Mouse (Mus musculus) neural tube, embryonic 15.5 days (tissue): ENCODE measurements around the gene Sgms2. TPM values are rescaled to one million over a fixed set of nuclear protein-coding genes. Genes with fewer than 3 reads are reported as not detected.

ENCODE experiments used
- ATAC-seq: fragments of 200-750 bp; cut with Nextera tagmentation; 2 replicates; pipeline ENCODE4 v1.8.0; 2017; ENCODE audit warnings: mild to moderate bottlenecking, moderate TSS enrichment, moderate library complexity; ENCODE audit not compliant: low FRiP score
- H3K27ac ChIP-seq: fragments of 300-500 bp; sonication (generic); replicated peaks from 2 replicates; pipeline ENCODE4 v1.5.1; 2015; ENCODE audit warnings: mild to moderate bottlenecking, inconsistent platforms
- H3K27me3 ChIP-seq: fragments of 300-500 bp; sonication (generic); replicated peaks from 2 replicates; pipeline ENCODE4 v1.6.1; 2015; ENCODE audit warnings: inconsistent platforms
- H3K36me3 ChIP-seq: fragments of 300-500 bp; sonication (generic); 2 replicates; pipeline ENCODE4 v1.6.1; 2015; ENCODE audit warnings: inconsistent platforms
- H3K4me1 ChIP-seq: fragments of 300-500 bp; sonication (generic); 2 replicates; pipeline ENCODE4 v1.6.1; 2015; ENCODE audit warnings: inconsistent platforms
- H3K4me2 ChIP-seq: fragments of 300-500 bp; sonication (generic); 2 replicates; pipeline ENCODE4 v1.6.1; 2015; ENCODE audit warnings: inconsistent platforms, mild to moderate bottlenecking, moderate library complexity
- H3K4me3 ChIP-seq: fragments of 300-500 bp; sonication (generic); replicated peaks from 2 replicates; pipeline ENCODE4 v1.5.1; 2015; ENCODE audit warnings: mild to moderate bottlenecking, inconsistent platforms
- H3K9ac ChIP-seq: fragments of 300-500 bp; sonication (generic); replicated peaks from 2 replicates; pipeline ENCODE4 v1.6.1; 2015; ENCODE audit warnings: mild to moderate bottlenecking, inconsistent platforms
- H3K9me3 ChIP-seq: fragments of 300-500 bp; sonication (generic); replicated peaks from 2 replicates; pipeline ENCODE4 v1.6.1; 2016; ENCODE audit warnings: inconsistent platforms
- WGBS: fragments of 180-500 bp; shearing (Covaris S2); methylation state at CpG from one replicate; pipeline ENCODE4 v1.1.7; 2015; ENCODE audit warnings: mixed read lengths; 5-methylcytosine and 5-hydroxymethylcytosine counted together
- polyA plus RNA-seq: library from polyadenylated mRNA; unstranded; fragments of >200 nt; fragmentation: Nextera tagmentation; extraction: Ambion mirVana; gene quantifications from 2 replicates; pipeline ENCODE4 v1.2.1, GENCODE M21; 2015

The Sgms2 gene
- polyA plus RNA-seq, 1 experiment from 2014 or later = 1.8 TPM

GRCm38 (mm10) chr3:131481976-131482712, 9.1 kb downstream of the Sgms2 start:
- H3K27me3 ChIP-seq = peaks cover 3% of the 10 kb centered on the region
- ATAC-seq = 0 out of 2 replicates have a peak, but pooled peaks have one; percentile 31
- no peak overlapping the region for H3K27ac ChIP-seq
- peaks cover 8% of the 10 kb centered on the region for H3K4me1 ChIP-seq
- no peak overlapping the region for H3K9ac ChIP-seq
- no peak overlapping the region for H3K4me2 ChIP-seq
- H3K36me3 ChIP-seq = no peaks in the 10 kb centered on the region
- no peak overlapping the region for H3K4me3 ChIP-seq
- 38% methylated on average over 17 of the region's 17 CpGs for WGBS
- no peaks in the 10 kb centered on the region for H3K9me3 ChIP-seq

GRCm38 (mm10) chr3:131480659-131481058, 10.6 kb downstream of the Sgms2 start:
- H3K27ac ChIP-seq = no peak overlapping the region
- H3K4me3 ChIP-seq = no peak overlapping the region
- no peak overlapping the region for H3K9ac ChIP-seq
- H3K9me3 ChIP-seq = no peaks in the 10 kb centered on the region
- no peaks in the 10 kb centered on the region for H3K27me3 ChIP-seq
- no peaks in the 10 kb centered on the region for H3K36me3 ChIP-seq
- H3K4me1 ChIP-seq = peaks cover 8% of the 10 kb centered on the region
- H3K4me2 ChIP-seq = no peak overlapping the region
- WGBS = 53% methylated on average over 3 of the region's 3 CpGs
- ATAC-seq = no peak

- WGBS = 88% methylated on average over 3 of the region's 3 CpGs
- no peaks in the 10 kb centered on the region for H3K27me3 ChIP-seq
- no peaks in the 10 kb centered on the region for H3K36me3 ChIP-seq
- H3K9ac ChIP-seq = no peak overlapping the region
- H3K27ac ChIP-seq = no peak overlapping the region
- no peak for ATAC-seq
- H3K4me2 ChIP-seq = no peak overlapping the region
- peaks cover 8% of the 10 kb centered on the region for H3K4me1 ChIP-seq
- no peaks in the 10 kb centered on the region for H3K9me3 ChIP-seq
- no peak overlapping the region for H3K4me3 ChIP-seq
These were observed 11.8 kb downstream of the Sgms2 start for GRCm38 (mm10) chr3:131479415-131479814.

- H3K9ac ChIP-seq = no peak overlapping the region
- WGBS = 94% methylated on average over 10 of the region's 10 CpGs
- H3K4me2 ChIP-seq = no peak overlapping the region
- no peak overlapping the region for H3K27ac ChIP-seq
- no peak overlapping the region for H3K4me3 ChIP-seq
- H3K4me1 ChIP-seq = peaks cover 16% of the 10 kb centered on the region
- no peaks in the 10 kb centered on the region for H3K36me3 ChIP-seq
- no peaks in the 10 kb centered on the region for H3K27me3 ChIP-seq
- no peak for ATAC-seq
- H3K9me3 ChIP-seq = no peaks in the 10 kb centered on the region
These were observed 15.2 kb downstream of the Sgms2 start for GRCm38 (mm10) chr3:131476002-131476401.

- Histone ChIP-seq H3K27ac (no peak overlapping the region), H3K36me3 (no peaks in the 10 kb centered on the region), H3K4me3 (no peak overlapping the region), H3K9me3 (no peaks in the 10 kb centered on the region), H3K27me3 (no peaks in the 10 kb centered on the region), H3K4me2 (no peak overlapping the region), H3K4me1 (peaks cover 20% of the 10 kb centered on the region), H3K9ac (no peak overlapping the region)
- 61% methylated on average over 13 of the region's 13 CpGs for WGBS
- ATAC-seq = no peak
These were observed 16.7 kb downstream of the Sgms2 start for GRCm38 (mm10) chr3:131474526-131474925.

- H3K27me3 ChIP-seq = no peaks in the 10 kb centered on the region
- 0% methylated on average over 1 of the region's 1 CpGs for WGBS
- peak; percentile 77 for ATAC-seq
- H3K4me1 ChIP-seq = peaks cover 20% of the 10 kb centered on the region
- H3K4me3 ChIP-seq = no peak overlapping the region
- H3K27ac ChIP-seq = no peak overlapping the region
- no peaks in the 10 kb centered on the region for H3K9me3 ChIP-seq
- H3K4me2 ChIP-seq = no peak overlapping the region
- no peak overlapping the region for H3K9ac ChIP-seq
- H3K36me3 ChIP-seq = no peaks in the 10 kb centered on the region
These were observed 17.7 kb downstream of the Sgms2 start for GRCm38 (mm10) chr3:131473496-131473895.

GRCm38 (mm10) chr3:131471836-131472235, 19.4 kb downstream of the Sgms2 start:
- no peak for ATAC-seq

GRCm38 (mm10) chr3:131471435-131471834, 19.8 kb downstream of the Sgms2 start:
- ATAC-seq = no peak; the same call in 1 of the 2 replicates
- Histone ChIP-seq H3K27ac (no peak overlapping the region), H3K4me2 (no peak overlapping the region)

More at GRCm38 (mm10) chr3:131471836-131472235, 19.4 kb downstream of the Sgms2 start:
- Histone ChIP-seq H3K4me1 (peaks cover 20% of the 10 kb centered on the region), H3K4me2 (no peak overlapping the region), H3K27ac (no peak overlapping the region), H3K9ac (no peak overlapping the region), H3K27me3 (no peaks in the 10 kb centered on the region), H3K36me3 (no peaks in the 10 kb centered on the region), H3K4me3 (no peak overlapping the region), H3K9me3 (no peaks in the 10 kb centered on the region)
- WGBS = 43% methylated on average over 6 of the region's 6 CpGs

GRCm38 (mm10) chr3:131470837-131471236, 20.4 kb downstream of the Sgms2 start:
- H3K27ac ChIP-seq = no peak overlapping the region
- H3K4me1 ChIP-seq = peaks cover 20% of the 10 kb centered on the region
- no peak overlapping the region for H3K4me3 ChIP-seq
- no peak overlapping the region for H3K9ac ChIP-seq
- H3K36me3 ChIP-seq = no peaks in the 10 kb centered on the region
- 20% methylated on average over 9 of the region's 9 CpGs for WGBS
- H3K27me3 ChIP-seq = no peaks in the 10 kb centered on the region
- H3K9me3 ChIP-seq = no peaks in the 10 kb centered on the region
- ATAC-seq = no peak
- H3K4me2 ChIP-seq = no peak overlapping the region

More at GRCm38 (mm10) chr3:131471435-131471834, 19.8 kb downstream of the Sgms2 start:
- Histone ChIP-seq H3K9me3 (no peaks in the 10 kb centered on the region), H3K4me3 (no peak overlapping the region), H3K36me3 (no peaks in the 10 kb centered on the region), H3K27me3 (no peaks in the 10 kb centered on the region), H3K4me1 (peaks cover 20% of the 10 kb centered on the region), H3K9ac (no peak overlapping the region)
- 69% methylated on average over 11 of the region's 11 CpGs for whole genome bisulfite sequencing

- Histone ChIP-seq H3K9ac (no peak overlapping the region), H3K9me3 (no peaks in the 10 kb centered on the region), H3K4me3 (no peak overlapping the region), H3K27ac (no peak overlapping the region), H3K4me2 (no peak overlapping the region), H3K4me1 (peaks cover 20% of the 10 kb centered on the region), H3K27me3 (no peaks in the 10 kb centered on the region), H3K36me3 (no peaks in the 10 kb centered on the region)
- no peak for ATAC-seq
- 20% methylated on average over 3 of the region's 3 CpGs for WGBS
These were observed 21.6 kb downstream of the Sgms2 start for GRCm38 (mm10) chr3:131469636-131470035.

GRCm38 (mm10) chr3:131466371-131466770, 24.8 kb downstream of the Sgms2 start:
- no peak overlapping the region for H3K27ac ChIP-seq
- 84% methylated on average over 6 of the region's 6 CpGs for WGBS

GRCm38 (mm10) chr3:131465536-131466260, 25.5 kb downstream of the Sgms2 start:
- no peak for ATAC-seq
- H3K36me3 ChIP-seq = no peaks in the 10 kb centered on the region
- H3K4me1 ChIP-seq = peaks cover under 1% of the 10 kb centered on the region
- H3K4me2 ChIP-seq = no peak overlapping the region
- H3K4me3 ChIP-seq = no peak overlapping the region
- 90% methylated on average over 3 of the region's 3 CpGs for WGBS
- H3K27me3 ChIP-seq = no peaks in the 10 kb centered on the region
- H3K9ac ChIP-seq = no peak overlapping the region
- H3K9me3 ChIP-seq = no peaks in the 10 kb centered on the region
- no peak overlapping the region for H3K27ac ChIP-seq

More at GRCm38 (mm10) chr3:131466371-131466770, 24.8 kb downstream of the Sgms2 start:
- no peaks in the 10 kb centered on the region for H3K36me3 ChIP-seq
- no peaks in the 10 kb centered on the region for H3K27me3 ChIP-seq
- peaks cover 8% of the 10 kb centered on the region for H3K4me1 ChIP-seq
- ATAC-seq = no peak
- no peak overlapping the region for H3K4me2 ChIP-seq
- no peak overlapping the region for H3K4me3 ChIP-seq
- no peaks in the 10 kb centered on the region for H3K9me3 ChIP-seq
- no peak overlapping the region for H3K9ac ChIP-seq
